Mouse (Mus musculus) liver, embryonic 14.5 days (tissue): ENCODE results near the gene Gm16485.

Experiments
- CTCF ChIP-seq: IDR thresholded peaks from 2 replicates; pipeline ENCODE4 v1.5.1; 2016; ENCODE audit warnings: antibody characterized with exemption, low read depth, control low read depth
- EP300 ChIP-seq: IDR thresholded peaks from 2 replicates; pipeline ENCODE4 v1.6.1; 2016; ENCODE audit warnings: antibody characterized with exemption, low read depth

DNA sequence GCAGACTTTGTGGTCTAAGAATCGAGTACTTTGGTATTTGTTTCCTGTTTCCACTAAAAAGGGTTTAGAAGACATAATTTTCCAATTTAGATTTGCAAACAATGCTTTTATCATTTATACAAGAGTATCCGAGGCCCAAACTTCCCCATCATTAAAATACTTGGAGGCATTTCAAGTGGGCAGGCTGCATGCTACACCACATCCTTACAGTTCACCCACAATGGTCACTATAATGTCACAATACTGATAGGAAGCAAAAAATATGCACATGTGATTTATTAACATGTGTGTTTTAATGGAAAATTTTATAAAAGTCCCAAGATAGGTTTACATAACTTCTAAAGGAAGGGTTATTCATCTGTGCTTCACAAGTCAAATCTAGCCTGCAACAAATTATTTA lies 24.9 kb downstream of the Gm16485 start:
- TF ChIP-seq EP300 (no peak), CTCF (no peak)
